Mouse (Mus musculus) olfactory bulb, adult 2 months (tissue): ENCODE data around the gene Sarm1.

Experiments used
- CTCF ChIP-seq: fragments of 200-500 bp; IDR thresholded peaks from 2 replicates; pipeline ENCODE4 v1.5.1; 2012; ENCODE audit warnings: low read depth, mild to moderate bottlenecking, low read length, moderate library complexity; ENCODE audit not compliant: insufficient read depth
- POLR2A ChIP-seq: fragments of 200-500 bp; IDR thresholded peaks from 2 replicates; pipeline ENCODE4 v1.6.1; 2012; ENCODE audit warnings: mild to moderate bottlenecking, low read depth, low read length, moderate library complexity; ENCODE audit not compliant: insufficient read depth

- TF ChIP-seq POLR2A, result peak; percentile 92
- no peak for TF ChIP-seq CTCF
These were observed 14.7 kb upstream of the Sarm1 start, which contains the start of the genes Tmem199 and Poldip2 for GRCm38 (mm10) chr11:78512025-78512957.
